Mouse (Mus musculus): ENCODE measurements around the gene Asap2.

- TF ChIP-seq CTCF (conservative IDR thresholded peaks at IDR 0.05; ENCODE audit: low read length) (no peak), NANOG (IDR thresholded peaks at IDR 0.05; ENCODE audit: borderline replicate concordance, low read length) (no peak)
Observed at GRCm38 (mm10) chr12:21191546-21191945, 201.3 kb downstream of the Asap2 start.

Measured in E14TG2a.4 (cell line).